Mouse (Mus musculus) leukemia stem cell, adult 10-12 weeks (primary cell): ENCODE measurements around the gene Il23r. TPM values are rescaled to one million over a fixed set of nuclear protein-coding genes. Genes with fewer than 3 reads are reported as not detected.

Experiments
- polyA plus RNA-seq: library from polyadenylated mRNA; stranded (reverse); fragments of >175 nt; gene quantifications from 2 replicates; pipeline ENCODE4 v1.2.3, GENCODE M21; 2012; ENCODE audit warnings: low replicate concordance

Gene Il23r
- not detected in 2 replicates for polyA plus RNA-seq

GRCm38 (mm10) chr6:67491755-67492154 lies at the start of gene Il23r:
Il23r (minus strand) TSS chr6:67491855.

DNA sequence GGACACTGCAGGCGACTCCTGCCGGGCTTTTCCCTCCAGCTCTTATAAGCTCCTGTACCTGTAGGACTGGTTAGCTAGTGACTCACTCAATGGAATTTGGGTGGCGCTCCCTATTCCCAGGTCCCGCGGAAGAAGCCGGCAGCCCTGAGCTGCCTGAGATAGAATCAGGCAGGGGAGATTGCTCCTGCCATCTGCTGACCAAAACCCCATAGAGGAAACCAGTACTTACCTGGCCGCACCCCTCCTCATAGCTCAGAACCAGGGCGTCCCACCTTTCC lies 44.1 kb upstream of the Il23r start, which contains the start of gene Tacstd2:
Tacstd2 (minus strand) TSS at position 20 of the 278 bp plus-strand sequence.

GRCm38 (mm10) chr6:67375982-67376391 lies 115.7 kb downstream of the Il23r start, which contains the start of gene Il12rb2:
Il12rb2 (minus strand) TSS chr6:67376188.

Other genes with a start within 250 kb of the Il23r start
- 0.10 and 0.11 TPM in 2 replicates for gene Il12rb2, start 115.7 kb downstream of the Il23r start, polyA plus RNA-seq
- 0.23 and 0.36 TPM in 2 replicates for gene Tacstd2, start 43.9 kb upstream of the Il23r start, polyA plus RNA-seq